Mouse (Mus musculus): ENCODE measurements at regions not wholly inside any gene's neighbourhood (a gene's known extent, or its start where the extent isn't known, plus 50 kb on each side); places are given as distances from the start of the nearest gene placed in this dataset.

DNA sequence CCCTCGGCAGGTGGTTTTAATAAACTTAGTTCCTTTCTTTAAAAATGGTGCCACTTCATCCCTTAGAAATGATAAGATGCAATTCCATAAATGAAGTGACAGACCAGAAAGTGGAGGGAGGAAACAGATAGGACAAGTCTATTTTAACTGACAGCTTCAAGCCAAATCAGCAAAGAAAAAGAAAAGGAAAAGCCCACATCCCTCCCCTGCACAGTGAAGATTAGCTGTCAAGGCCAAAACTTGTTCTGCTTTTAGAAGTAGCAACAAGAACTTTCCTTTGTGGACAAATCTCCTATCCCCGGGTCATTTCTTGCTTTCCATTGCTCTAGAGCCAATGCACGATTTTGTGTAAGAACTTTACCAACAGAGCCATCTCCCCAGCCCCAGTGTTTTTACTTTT is 108.7 kb upstream of the Egfl6 start:
- H3K36me3 ChIP-seq (ENCODE audit: control insufficient read depth, insufficient read depth, low read length): no peaks in the 10 kb centered on the region
- ATAC-seq (ENCODE audit: low read depth): no peak
- H3K9me3 ChIP-seq (ENCODE audit: control insufficient read depth, low read length): no peaks in the 10 kb centered on the region
- no peak overlapping the region for H3K4me3 ChIP-seq (ENCODE audit: low read length)
- no peak overlapping the region for H3K27ac ChIP-seq (ENCODE audit: low read length)
- no peaks in the 10 kb centered on the region for H3K27me3 ChIP-seq (ENCODE audit: control insufficient read depth, insufficient read depth, low read depth, low read length)
- 70% methylated on average over 3 of the region's 3 CpGs for WGBS
- no peaks in the 10 kb centered on the region for H3K4me1 ChIP-seq (replicated peaks; ENCODE audit: control insufficient read depth, insufficient read depth, low read length)
- H3K9ac ChIP-seq (ENCODE audit: low read length): no peak overlapping the region
- no peak overlapping the region for H3K4me2 ChIP-seq (ENCODE audit: low read depth, low read length)

DNA sequence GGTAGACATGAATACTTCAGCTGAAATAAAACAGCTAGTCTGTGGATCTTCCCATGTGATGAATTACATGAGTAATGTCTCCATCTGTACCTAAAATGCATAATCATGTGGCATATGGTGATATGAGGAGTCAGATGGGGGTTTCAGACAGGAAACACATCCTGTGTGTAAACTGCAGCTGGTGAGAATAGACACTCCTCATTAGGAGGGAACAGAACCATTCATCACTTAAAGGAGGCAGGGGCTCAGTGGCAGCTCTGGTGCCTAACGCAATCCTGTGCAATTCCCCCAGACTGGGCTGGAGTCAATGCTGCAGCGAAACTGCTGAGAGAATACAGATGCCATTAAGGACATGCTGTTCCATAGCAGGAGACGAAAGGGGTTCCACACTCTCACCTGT is 103.3 kb upstream of the Egfl6 start:
- H3K27me3 ChIP-seq (ENCODE audit: control insufficient read depth, insufficient read depth, low read depth, low read length): no peaks in the 10 kb centered on the region
- H3K27ac ChIP-seq (ENCODE audit: low read length): no peak overlapping the region
- H3K4me3 ChIP-seq (ENCODE audit: low read length): no peak overlapping the region
- H3K4me2 ChIP-seq (ENCODE audit: low read depth, low read length): no peak overlapping the region
- no peaks in the 10 kb centered on the region for H3K9me3 ChIP-seq (ENCODE audit: control insufficient read depth, low read length)
- no peaks in the 10 kb centered on the region for H3K36me3 ChIP-seq (ENCODE audit: control insufficient read depth, insufficient read depth, low read length)
- ATAC-seq (ENCODE audit: low read depth): no peak
- no peaks in the 10 kb centered on the region for H3K4me1 ChIP-seq (replicated peaks; ENCODE audit: control insufficient read depth, insufficient read depth, low read length)
- 48% methylated on average over 3 of the region's 3 CpGs for WGBS
- H3K9ac ChIP-seq (ENCODE audit: low read length): no peak overlapping the region

DNA sequence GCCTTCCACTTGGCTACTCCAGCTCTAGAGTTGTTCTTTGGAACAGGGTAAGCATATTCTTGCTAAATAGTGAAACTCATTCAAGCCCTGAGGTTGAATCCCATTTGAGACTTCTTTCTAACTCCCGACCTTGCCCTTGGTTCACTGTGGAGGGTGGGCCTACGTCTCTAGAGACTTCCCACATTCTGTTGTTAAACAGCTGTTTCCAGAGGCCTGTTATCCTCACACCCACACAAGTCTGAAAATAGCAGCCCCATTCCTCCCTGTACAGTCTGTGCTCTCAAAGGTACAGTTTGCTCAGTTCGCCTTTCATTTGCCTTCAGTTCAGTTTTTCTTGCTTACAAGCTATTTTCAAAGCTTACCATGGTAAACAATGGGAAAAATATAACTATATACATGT is 87.9 kb upstream of the Egfl6 start:
- no peaks in the 10 kb centered on the region for H3K36me3 ChIP-seq (ENCODE audit: control insufficient read depth, insufficient read depth, low read length)

DNA sequence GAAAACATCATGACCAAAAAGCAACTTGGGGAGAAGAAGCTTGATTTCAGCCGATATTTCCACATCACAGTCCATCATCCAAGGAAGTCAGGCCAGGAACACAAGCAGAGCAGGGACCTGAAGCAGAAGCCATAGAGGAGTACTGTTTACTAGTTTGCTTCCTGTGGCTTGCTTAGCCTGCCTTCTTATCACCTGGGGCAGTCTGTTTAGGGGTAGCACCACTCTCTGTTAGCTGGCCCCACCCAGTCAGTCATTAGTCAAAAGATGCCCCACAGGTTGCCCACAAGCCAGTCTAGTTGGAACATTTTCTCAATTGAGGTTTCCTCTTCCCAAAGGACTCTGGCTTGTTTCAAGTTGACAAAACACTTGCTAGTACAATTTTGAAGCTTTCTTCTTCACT is 87.1 kb upstream of the Egfl6 start:
- Histone ChIP-seq H3K4me3 (ENCODE audit: low read length) (no peak overlapping the region), H3K4me1 (replicated peaks; ENCODE audit: control insufficient read depth, insufficient read depth, low read length) (no peaks in the 10 kb centered on the region), H3K9ac (ENCODE audit: low read length) (no peak overlapping the region), H3K36me3 (ENCODE audit: control insufficient read depth, insufficient read depth, low read length) (no peaks in the 10 kb centered on the region), H3K9me3 (ENCODE audit: control insufficient read depth, low read length) (no peaks in the 10 kb centered on the region), H3K27me3 (ENCODE audit: control insufficient read depth, insufficient read depth, low read depth, low read length) (peaks cover 3% of the 10 kb centered on the region), H3K27ac (ENCODE audit: low read length) (no peak overlapping the region), H3K4me2 (ENCODE audit: low read depth, low read length) (no peak overlapping the region)
- 73% methylated on average over 1 of the region's 1 CpGs for WGBS
- no peak for ATAC-seq (ENCODE audit: low read depth)

More for the DNA sequence above, 87.9 kb upstream of the Egfl6 start:
- Histone ChIP-seq H3K9me3 (ENCODE audit: control insufficient read depth, low read length) (no peaks in the 10 kb centered on the region), H3K4me2 (ENCODE audit: low read depth, low read length) (no peak overlapping the region), H3K27ac (ENCODE audit: low read length) (no peak overlapping the region), H3K9ac (ENCODE audit: low read length) (no peak overlapping the region), H3K4me1 (replicated peaks; ENCODE audit: control insufficient read depth, insufficient read depth, low read length) (no peaks in the 10 kb centered on the region), H3K4me3 (ENCODE audit: low read length) (no peak overlapping the region), H3K27me3 (ENCODE audit: control insufficient read depth, insufficient read depth, low read depth, low read length) (no peaks in the 10 kb centered on the region)
- WGBS: 83% methylated on average over 3 of the region's 3 CpGs
- no peak for ATAC-seq (ENCODE audit: low read depth)

DNA sequence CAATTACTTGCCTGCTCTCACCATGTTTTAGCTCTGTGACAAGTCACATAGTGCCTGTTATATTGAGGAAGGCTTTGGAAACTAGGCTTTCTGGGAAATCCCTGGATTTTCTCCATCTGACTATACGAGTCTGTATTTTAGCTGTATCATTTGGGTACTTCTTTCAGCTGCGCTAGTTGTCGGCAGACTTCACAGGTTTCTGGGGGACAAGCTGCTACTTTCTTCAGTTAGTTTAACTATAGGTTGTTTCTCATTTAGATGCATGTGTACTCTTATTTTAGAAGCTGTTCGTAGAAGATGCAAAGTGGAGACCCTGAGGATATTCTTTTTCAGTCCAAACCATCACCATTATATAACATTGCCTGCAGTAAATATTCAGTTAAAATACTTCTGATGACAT is 86.3 kb upstream of the Egfl6 start:
- Histone ChIP-seq H3K27me3 (ENCODE audit: control insufficient read depth, insufficient read depth, low read depth, low read length) (peaks cover 4% of the 10 kb centered on the region), H3K4me2 (ENCODE audit: low read depth, low read length) (no peak overlapping the region), H3K27ac (ENCODE audit: low read length) (no peak overlapping the region), H3K4me3 (ENCODE audit: low read length) (no peak overlapping the region), H3K4me1 (replicated peaks; ENCODE audit: control insufficient read depth, insufficient read depth, low read length) (no peaks in the 10 kb centered on the region), H3K36me3 (ENCODE audit: control insufficient read depth, insufficient read depth, low read length) (no peaks in the 10 kb centered on the region), H3K9me3 (ENCODE audit: control insufficient read depth, low read length) (no peaks in the 10 kb centered on the region), H3K9ac (ENCODE audit: low read length) (no peak overlapping the region)
- no peak for ATAC-seq (ENCODE audit: low read depth)
- 92% methylated on average over 4 of the region's 4 CpGs for WGBS

DNA sequence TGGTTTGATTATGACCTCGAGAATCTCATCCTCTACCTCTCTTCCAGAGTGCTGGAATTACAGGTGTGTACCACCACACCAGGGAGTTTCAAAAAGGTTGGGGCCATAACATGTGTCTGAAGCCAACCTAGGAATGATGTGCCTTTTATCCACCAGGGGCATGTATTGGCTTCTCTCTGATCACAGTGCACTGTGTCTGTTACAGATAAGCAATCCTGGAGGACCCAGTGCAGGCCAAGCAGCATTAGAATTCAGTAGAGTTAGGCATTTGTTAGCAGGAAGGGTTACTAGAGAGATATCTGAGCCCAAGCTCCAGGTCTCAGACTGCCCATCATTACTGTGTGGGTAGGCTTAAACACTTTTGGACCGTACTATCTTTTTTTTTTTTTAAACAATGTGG is 80.8 kb upstream of the Egfl6 start:
- H3K4me3 ChIP-seq (ENCODE audit: low read length): no peak overlapping the region
- H3K27me3 ChIP-seq (ENCODE audit: control insufficient read depth, insufficient read depth, low read depth, low read length): peaks cover 7% of the 10 kb centered on the region
- 71% methylated on average over 2 of the region's 2 CpGs for WGBS
- 0 out of 2 replicates have a peak, but pooled peaks cover 2% of the 10 kb centered on the region for H3K4me1 ChIP-seq (replicated peaks; ENCODE audit: control insufficient read depth, insufficient read depth, low read length)
- H3K9me3 ChIP-seq (ENCODE audit: control insufficient read depth, low read length): no peaks in the 10 kb centered on the region
- no peak overlapping the region for H3K27ac ChIP-seq (ENCODE audit: low read length)
- no peak for ATAC-seq (ENCODE audit: low read depth)
- no peak overlapping the region for H3K9ac ChIP-seq (ENCODE audit: low read length)
- H3K4me2 ChIP-seq (ENCODE audit: low read depth, low read length): no peak overlapping the region
- H3K36me3 ChIP-seq (ENCODE audit: control insufficient read depth, insufficient read depth, low read length): no peaks in the 10 kb centered on the region

DNA sequence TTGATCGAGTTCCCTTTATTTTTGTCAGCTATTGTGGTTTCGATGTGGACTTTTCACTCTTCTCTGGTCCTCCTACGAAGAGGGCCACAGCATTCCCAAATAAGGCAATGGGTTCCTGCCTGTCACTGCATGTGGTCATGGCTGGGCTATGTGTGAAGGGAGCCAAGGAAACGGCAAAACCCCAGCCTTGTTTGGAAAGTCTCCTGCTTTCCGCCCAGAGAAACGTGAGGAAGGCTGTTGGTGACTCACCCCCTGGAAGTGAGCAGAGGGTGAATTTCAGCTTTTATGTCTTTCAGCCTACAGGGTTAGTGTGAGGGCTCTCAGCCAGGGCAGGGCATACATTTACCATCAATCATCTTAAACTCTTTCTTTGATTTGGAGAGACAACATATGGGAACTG is 76.3 kb upstream of the Egfl6 start:
- H3K27me3 ChIP-seq (ENCODE audit: control insufficient read depth, insufficient read depth, low read depth, low read length): 0 out of 2 replicates have a peak, but pooled peaks cover 3% of the 10 kb centered on the region
- WGBS: 26% methylated on average over 6 of the region's 6 CpGs
- ATAC-seq (ENCODE audit: low read depth): peak; percentile 88

DNA sequence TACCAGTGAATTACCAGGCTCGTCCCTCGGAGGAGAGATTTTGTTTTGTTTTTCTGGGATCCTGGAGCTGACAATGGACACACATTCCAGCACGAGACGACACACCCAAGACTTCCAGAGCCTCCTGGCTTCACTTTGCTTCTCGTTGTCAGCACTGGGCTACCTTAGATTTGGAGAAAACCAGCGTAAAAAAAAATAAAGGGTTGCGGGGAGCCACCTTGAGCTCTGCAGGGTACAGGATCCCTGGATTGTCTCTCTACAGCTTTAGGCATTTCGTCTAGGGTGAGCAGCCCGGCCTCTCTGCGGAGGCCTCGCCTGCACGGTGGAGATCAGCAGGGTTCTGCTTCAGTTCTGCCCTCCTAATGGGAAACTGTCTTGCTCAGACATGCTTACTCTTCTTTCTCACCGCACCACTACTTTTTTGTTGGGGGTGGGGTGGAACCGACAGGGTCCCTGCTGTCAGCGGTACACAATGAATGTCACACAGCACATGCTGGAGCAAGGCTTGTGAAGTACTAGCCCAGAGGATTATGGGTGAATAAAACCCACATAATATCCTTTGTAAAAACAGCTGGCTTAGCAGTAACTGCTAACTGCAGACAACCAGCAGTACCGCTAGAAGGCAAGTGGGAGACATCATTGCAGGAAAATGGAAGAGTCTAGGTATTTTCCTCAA is 75.7 kb upstream of the Egfl6 start:
- WGBS: 17% methylated on average over 16 of the region's 16 CpGs
- peak; percentile 78 for ATAC-seq (ENCODE audit: low read depth)
- H3K9ac ChIP-seq (ENCODE audit: low read length): peak overlapping the region; percentile 41; the same call in 1 of the 2 replicates

More for the DNA sequence above, 76.3 kb upstream of the Egfl6 start:
- Histone ChIP-seq H3K4me3 (ENCODE audit: low read length) (no peak overlapping the region), H3K36me3 (ENCODE audit: control insufficient read depth, insufficient read depth, low read length) (no peaks in the 10 kb centered on the region), H3K9ac (ENCODE audit: low read length) (no peak overlapping the region), H3K27ac (ENCODE audit: low read length) (peak overlapping the region; percentile 78; the same call in 1 of the 2 replicates), H3K4me1 (replicated peaks; ENCODE audit: control insufficient read depth, insufficient read depth, low read length) (0 out of 2 replicates have a peak, but pooled peaks cover 3% of the 10 kb centered on the region), H3K9me3 (ENCODE audit: control insufficient read depth, low read length) (no peaks in the 10 kb centered on the region), H3K4me2 (ENCODE audit: low read depth, low read length) (no peak overlapping the region)

DNA sequence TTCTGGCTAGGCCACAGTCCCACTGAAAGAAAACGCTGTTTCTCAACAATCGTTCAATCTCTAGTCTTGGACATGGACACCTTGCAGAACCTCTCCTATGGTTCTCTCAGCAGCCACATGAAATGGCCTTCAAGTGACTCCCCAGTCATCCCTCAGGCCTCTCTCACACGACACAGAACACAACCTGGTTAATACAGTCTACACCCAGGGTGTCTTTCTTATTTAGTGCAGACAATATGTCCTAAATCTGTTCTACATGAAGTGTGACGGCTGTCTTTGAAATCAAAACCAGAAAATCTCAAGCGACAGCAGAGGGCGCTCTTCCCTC is 75.2 kb upstream of the Egfl6 start:
- H3K4me2 ChIP-seq (ENCODE audit: low read depth, low read length): peak overlapping the region; percentile 38
- no peaks in the 10 kb centered on the region for H3K36me3 ChIP-seq (ENCODE audit: control insufficient read depth, insufficient read depth, low read length)
- no peak overlapping the region for H3K9ac ChIP-seq (ENCODE audit: low read length)
- no peak overlapping the region for H3K4me3 ChIP-seq (ENCODE audit: low read length)
- no peak for ATAC-seq (ENCODE audit: low read depth)
- no peaks in the 10 kb centered on the region for H3K9me3 ChIP-seq (ENCODE audit: control insufficient read depth, low read length)
- H3K27ac ChIP-seq (ENCODE audit: low read length): no peak overlapping the region; the same call in 1 of the 2 replicates
- 26% methylated on average over 6 of the region's 6 CpGs for WGBS
- H3K27me3 ChIP-seq (ENCODE audit: control insufficient read depth, insufficient read depth, low read depth, low read length): 0 out of 2 replicates have a peak, but pooled peaks cover 3% of the 10 kb centered on the region
- 0 out of 2 replicates have a peak, but pooled peaks cover 3% of the 10 kb centered on the region for H3K4me1 ChIP-seq (replicated peaks; ENCODE audit: control insufficient read depth, insufficient read depth, low read length)

More for the DNA sequence above, 75.7 kb upstream of the Egfl6 start:
- H3K4me1 ChIP-seq (replicated peaks; ENCODE audit: control insufficient read depth, insufficient read depth, low read length): 0 out of 2 replicates have a peak, but pooled peaks cover 3% of the 10 kb centered on the region
- peak overlapping the region; percentile 78 for H3K27ac ChIP-seq (ENCODE audit: low read length)
- H3K27me3 ChIP-seq (ENCODE audit: control insufficient read depth, insufficient read depth, low read depth, low read length): 0 out of 2 replicates have a peak, but pooled peaks cover 3% of the 10 kb centered on the region
- no peaks in the 10 kb centered on the region for H3K9me3 ChIP-seq (ENCODE audit: control insufficient read depth, low read length)
- peak overlapping the region; percentile 38 for H3K4me2 ChIP-seq (ENCODE audit: low read depth, low read length)
- H3K4me3 ChIP-seq (ENCODE audit: low read length): no peak overlapping the region
- no peaks in the 10 kb centered on the region for H3K36me3 ChIP-seq (ENCODE audit: control insufficient read depth, insufficient read depth, low read length)

Data from lung, embryonic 16.5 days (tissue).